Comparison of ENCODE assay signal across 7 mouse cellular contexts in the genomic region with DNA sequence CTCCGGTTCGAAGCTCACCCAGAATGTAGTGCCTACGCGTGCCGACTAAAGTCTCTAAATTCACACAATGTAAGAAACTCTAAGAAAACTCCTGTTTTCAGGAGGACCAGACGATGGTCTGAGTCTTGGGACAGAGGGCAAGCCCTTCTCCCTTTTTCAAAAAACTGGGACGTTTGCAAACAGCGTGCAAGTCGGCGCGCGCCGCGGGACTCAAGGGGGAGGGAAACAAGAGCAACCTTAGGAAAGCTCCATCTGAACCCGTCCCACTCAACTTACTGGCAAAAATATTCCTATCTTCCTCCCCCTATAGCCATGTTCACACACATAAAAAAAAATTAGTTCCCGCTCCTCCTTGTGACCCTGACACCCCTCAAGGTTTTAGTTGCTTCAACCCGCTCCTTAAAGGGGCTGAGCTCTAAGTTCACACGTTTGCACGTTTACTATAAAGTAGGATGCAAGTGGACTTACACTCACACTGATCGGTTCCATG. TPM values are rescaled to one million over a fixed set of nuclear protein-coding genes. Genes with fewer than 3 reads are reported as not detected.
DNase-seq lines count a peak whose midpoint lies in the region; ATAC-seq and TF ChIP-seq lines count a peak whose summit lies in the region.

No protein-coding gene starts in this region.

- no peaks in the 10 kb centered on the region for H3K9me3 ChIP-seq in embryonic facial prominence, embryonic 13.5 days
- no peaks in the 10 kb centered on the region for H3K9me3 ChIP-seq in hindbrain, embryonic 13.5 days
- H3K9me3 ChIP-seq in liver, postnatal 0 days (ENCODE audit: low read length), result no peaks in the 10 kb centered on the region
- no peaks in the 10 kb centered on the region for H3K9me3 ChIP-seq in stomach, embryonic 14.5 days (ENCODE audit: control insufficient read depth, low read depth, low read length)

- no peak for TF ChIP-seq EP300 in liver, postnatal 0 days (IDR thresholded peaks at IDR 0.05; ENCODE audit: low read depth)

- TF ChIP-seq POLR2A in spleen, adult 2 months (IDR thresholded peaks at IDR 0.05; ENCODE audit: low read depth, low read length), result no peak

- H3K27ac ChIP-seq in spleen, adult 2 months (ENCODE audit: insufficient read depth, low read length), result peak overlapping the region; percentile 97
- peak overlapping the region; percentile 39 for H3K27ac ChIP-seq in embryonic facial prominence, embryonic 13.5 days
- peak overlapping the region; percentile 88 for H3K27ac ChIP-seq in hindbrain, embryonic 13.5 days
- peak overlapping the region; percentile 84 for H3K27ac ChIP-seq in liver, postnatal 0 days (ENCODE audit: low read depth)
- peak overlapping the region; percentile 59; the same call in 1 of the 2 replicates for H3K27ac ChIP-seq in stomach, embryonic 14.5 days (ENCODE audit: low read length)

- H3K9ac ChIP-seq in embryonic facial prominence, embryonic 13.5 days, result peak overlapping the region; percentile 66
- peak overlapping the region; percentile 88 for H3K9ac ChIP-seq in hindbrain, embryonic 13.5 days
- H3K9ac ChIP-seq in liver, postnatal 0 days (replicated peaks), result peak overlapping the region; percentile 73
- H3K9ac ChIP-seq in stomach, embryonic 14.5 days (replicated peaks; ENCODE audit: low read depth, low read length), result peak overlapping the region; percentile 58

- no peak for ATAC-seq in embryonic facial prominence, embryonic 13.5 days (ENCODE audit: insufficient number of reproducible peaks, insufficient read depth, low FRiP score, low TSS enrichment, low read depth)
- no peak for ATAC-seq in hindbrain, embryonic 13.5 days (ENCODE audit: low FRiP score)
- ATAC-seq in liver, postnatal 0 days, result peak; percentile 18
- ATAC-seq in stomach, embryonic 14.5 days (ENCODE audit: insufficient number of reproducible peaks, insufficient read depth, low FRiP score, low read depth), result no peak

- peaks cover 19% of the 10 kb centered on the region for H3K36me3 ChIP-seq in spleen, adult 2 months (ENCODE audit: control insufficient read depth, insufficient read depth, low read length)
- H3K36me3 ChIP-seq in embryonic facial prominence, embryonic 13.5 days, result no peaks in the 10 kb centered on the region
- peaks cover 3% of the 10 kb centered on the region; the same call in 1 of the 2 replicates for H3K36me3 ChIP-seq in hindbrain, embryonic 13.5 days
- H3K36me3 ChIP-seq in liver, postnatal 0 days (replicated peaks; ENCODE audit: insufficient read depth, low read length), result peaks cover 13% of the 10 kb centered on the region
- no peaks in the 10 kb centered on the region; the same call in 1 of the 2 replicates for H3K36me3 ChIP-seq in stomach, embryonic 14.5 days (ENCODE audit: control insufficient read depth, insufficient read depth, low read length)

- no peak for TF ChIP-seq CTCF in spleen, adult 2 months (IDR thresholded peaks at IDR 0.05; ENCODE audit: extremely low read depth, insufficient read depth, insufficient read length, insufficient replicate concordance)
- no peak for TF ChIP-seq CTCF in liver, postnatal 0 days (IDR thresholded peaks at IDR 0.05; ENCODE audit: low read depth)

- under 1% methylated on average over 20 of the region's 20 CpGs for WGBS in spleen, adult 2 months
- WGBS in embryonic facial prominence, embryonic 13.5 days, result under 1% methylated on average over 20 of the region's 20 CpGs
- under 1% methylated on average over 19 of the region's 20 CpGs for WGBS in hindbrain, embryonic 13.5 days
- under 1% methylated on average over 20 of the region's 20 CpGs for WGBS in liver, postnatal 0 days (ENCODE audit: insufficient replicate concordance)
- WGBS in stomach, embryonic 14.5 days, result under 1% methylated on average over 20 of the region's 20 CpGs

- DNase-seq in spleen, adult 2 months (ENCODE audit: low read depth in 1 of 2, low spot score in 2 of 2), result no peak
- no peak for DNase-seq in spleen, adult 12 weeks (ENCODE audit: low spot score)
- peak; percentile 42 for DNase-seq in liver, postnatal 0 days
- no peak for DNase-seq in layer of hippocampus, adult 18-20 months (ENCODE audit: low spot score in 2 of 2)

- no peaks in the 10 kb centered on the region for H3K27me3 ChIP-seq in spleen, adult 2 months (ENCODE audit: control insufficient read depth, insufficient read depth, low read length)
- H3K27me3 ChIP-seq in embryonic facial prominence, embryonic 13.5 days, result peaks cover 56% of the 10 kb centered on the region
- 0 out of 2 replicates have a peak, but pooled peaks cover 4% of the 10 kb centered on the region for H3K27me3 ChIP-seq in hindbrain, embryonic 13.5 days
- H3K27me3 ChIP-seq in liver, postnatal 0 days (ENCODE audit: insufficient read depth, low read length), result peaks cover 52% of the 10 kb centered on the region
- no peaks in the 10 kb centered on the region for H3K27me3 ChIP-seq in stomach, embryonic 14.5 days (ENCODE audit: control insufficient read depth, insufficient read depth, low read length)

- H3K4me1 ChIP-seq in spleen, adult 2 months (ENCODE audit: control insufficient read depth, insufficient read depth, insufficient read length), result peaks cover 19% of the 10 kb centered on the region; the same call in 1 of the 2 replicates
- H3K4me1 ChIP-seq in embryonic facial prominence, embryonic 13.5 days, result peaks cover 47% of the 10 kb centered on the region
- H3K4me1 ChIP-seq in hindbrain, embryonic 13.5 days (replicated peaks), result peaks cover 74% of the 10 kb centered on the region
- H3K4me1 ChIP-seq in liver, postnatal 0 days (ENCODE audit: insufficient read depth), result peaks cover 19% of the 10 kb centered on the region
- peaks cover 15% of the 10 kb centered on the region; the same call in 1 of the 2 replicates for H3K4me1 ChIP-seq in stomach, embryonic 14.5 days (ENCODE audit: control insufficient read depth, insufficient read depth, low read length)

- peak overlapping the region; percentile 74 for H3K4me3 ChIP-seq in spleen, adult 2 months (ENCODE audit: extremely low read depth, insufficient read depth, insufficient read length)
- H3K4me3 ChIP-seq in embryonic facial prominence, embryonic 13.5 days, result peak overlapping the region; percentile 58
- peak overlapping the region; percentile 69 for H3K4me3 ChIP-seq in hindbrain, embryonic 13.5 days
- peak overlapping the region; percentile 63 for H3K4me3 ChIP-seq in liver, postnatal 0 days (ENCODE audit: low read depth, low read length)
- peak overlapping the region; percentile 57 for H3K4me3 ChIP-seq in stomach, embryonic 14.5 days (ENCODE audit: low read depth, low read length)

- H3K4me2 ChIP-seq in embryonic facial prominence, embryonic 13.5 days, result peak overlapping the region; percentile 91
- H3K4me2 ChIP-seq in hindbrain, embryonic 13.5 days, result peak overlapping the region; percentile 95
- H3K4me2 ChIP-seq in liver, postnatal 0 days (ENCODE audit: low read depth, low read length), result peak overlapping the region; percentile 72
- peak overlapping the region; percentile 89 for H3K4me2 ChIP-seq in stomach, embryonic 14.5 days (replicated peaks; ENCODE audit: low read depth, low read length)

RNA-seq across cellular contexts. Expression of gene Cxcr4, which starts 0.3 kb away (rescaled TPM):
- 288 and 315 TPM in 2 replicates for polyA plus RNA-seq in spleen, adult 2 months (2012; rRNA removed)
- polyA plus RNA-seq in embryonic facial prominence, embryonic 13.5 days (2015; fragmentation: Nextera tagmentation; extraction: Ambion mirVana), result 4.2 and 5.6 TPM in 2 replicates
- polyA plus RNA-seq in hindbrain, embryonic 13.5 days (2015; fragmentation: Nextera tagmentation; extraction: Ambion mirVana), result 15.4 and 15.5 TPM in 2 replicates
- 4.3 and 5.5 TPM in 2 replicates for polyA plus RNA-seq in liver, postnatal 0 days (2015; fragmentation: Nextera tagmentation; extraction: Ambion mirVana)
- 12.8 and 14.1 TPM in 2 replicates for polyA plus RNA-seq in stomach, embryonic 14.5 days (2014; fragmentation: Nextera tagmentation; extraction: Ambion mirVana)
- total RNA-seq in layer of hippocampus, adult 18-20 months (2021), result 1 to 10 TPM; 3.1 to 4.3 TPM

Comparison
In these comparisons a context has a peak if more than half of its experiments do, and no peak if none do; other contexts are left out.
1. H3K27ac ChIP-seq: peak in every context shown above with its lines; median percentile 97 in spleen, adult 2 months; 88 in hindbrain, embryonic 13.5 days; 84 in liver, postnatal 0 days; 59 in stomach, embryonic 14.5 days; 39 in embryonic facial prominence, embryonic 13.5 days.
2. RNA of gene Cxcr4, which starts 0.3 kb away (polyA plus RNA-seq): 288 to 315 TPM in spleen, adult 2 months; 15.4 to 15.5 TPM in hindbrain, embryonic 13.5 days, 12.8 to 14.1 TPM in stomach, embryonic 14.5 days, 4.3 to 5.5 TPM in liver, postnatal 0 days and 4.2 to 5.6 TPM in embryonic facial prominence, embryonic 13.5 days; every median in the first group is over 10 times any median in the second.
3. Peak in every context shown above with its lines, with median percentiles within 50 percentile points of each other: H3K4me3 ChIP-seq, H3K4me2 ChIP-seq and H3K9ac ChIP-seq.